Mouse (Mus musculus) bone marrow, adult 2 months (tissue): Measurements from ENCODE around the gene Pdcd1lg2.

ENCODE experiments used
- CTCF ChIP-seq: fragments of 200-500 bp; IDR thresholded peaks from 2 replicates; pipeline ENCODE4 v1.5.1; 2011; ENCODE audit warnings: low read length, control low read depth; ENCODE audit not compliant: control insufficient read depth, insufficient read depth
- POLR2A ChIP-seq: fragments of 200-500 bp; IDR thresholded peaks from 2 replicates; pipeline ENCODE4 v1.6.1; 2011; ENCODE audit warnings: low read depth, mild to moderate bottlenecking, control low read depth, low read length, borderline replicate concordance; ENCODE audit not compliant: control insufficient read depth

DNA sequence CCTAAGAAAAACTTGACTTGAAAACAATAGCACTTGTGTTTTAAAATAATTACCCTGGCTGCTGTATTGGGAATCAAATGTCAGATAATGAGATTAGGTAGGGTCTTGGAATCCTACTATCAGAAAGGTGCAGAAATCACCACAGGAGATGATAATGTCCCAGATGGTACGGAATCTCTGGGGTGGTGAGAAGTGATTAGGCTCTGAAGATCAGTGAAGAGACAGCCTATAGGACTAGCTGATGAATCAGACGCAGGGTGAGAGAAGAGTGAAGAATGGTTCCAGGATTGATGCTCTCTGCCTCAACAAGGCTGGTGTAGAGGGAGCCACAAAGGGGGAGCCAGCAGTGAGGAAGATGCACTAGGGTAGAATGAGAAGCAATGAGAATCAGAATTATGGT, 6.5 kb downstream of the Pdcd1lg2 start:
- TF ChIP-seq POLR2A, result no peak
- no peak for TF ChIP-seq CTCF
